Mouse (Mus musculus) midbrain, embryonic 16.5 days (tissue): ENCODE measurements around the gene Cps1. TPM values are rescaled to one million over a fixed set of nuclear protein-coding genes. Genes with fewer than 3 reads are reported as not detected.

Source experiments
- ATAC-seq: fragments of 200-750 bp; cut with Nextera tagmentation; 2 replicates; pipeline ENCODE4 v1.8.0; 2017; ENCODE audit warnings: moderate TSS enrichment
- H3K27ac ChIP-seq: fragments of 300-500 bp; sonication (generic); 2 replicates; pipeline ENCODE4 v1.5.1; 2014; ENCODE audit warnings: mild to moderate bottlenecking, low read length, mixed read lengths
- H3K27me3 ChIP-seq: fragments of 300-500 bp; sonication (generic); 2 replicates; pipeline ENCODE4 v1.6.1; 2014; ENCODE audit warnings: low read depth, low read length, mixed read lengths; ENCODE audit not compliant: control insufficient read depth, insufficient read depth
- H3K36me3 ChIP-seq: fragments of 300-500 bp; sonication (generic); 2 replicates; pipeline ENCODE4 v1.6.1; 2014; ENCODE audit warnings: mild to moderate bottlenecking, low read length, moderate library complexity, mixed read lengths; ENCODE audit not compliant: control insufficient read depth, insufficient read depth
- H3K4me1 ChIP-seq: fragments of 300-500 bp; sonication (generic); 2 replicates; pipeline ENCODE4 v1.6.1; 2014; ENCODE audit warnings: mild to moderate bottlenecking, low read length, mixed read lengths; ENCODE audit not compliant: control insufficient read depth, insufficient read depth
- H3K4me2 ChIP-seq: fragments of 300-500 bp; sonication (generic); 2 replicates; pipeline ENCODE4 v1.6.1; 2014; ENCODE audit warnings: mild to moderate bottlenecking, low read length, mixed read lengths
- H3K4me3 ChIP-seq: fragments of 300-500 bp; sonication (generic); 2 replicates; pipeline ENCODE4 v1.5.1; 2014; ENCODE audit warnings: low read depth, mild to moderate bottlenecking, low read length, moderate library complexity, mixed read lengths
- H3K9ac ChIP-seq: fragments of 300-500 bp; sonication (generic); 2 replicates; pipeline ENCODE4 v1.6.1; 2014; ENCODE audit warnings: low read depth, low read length, mixed read lengths
- H3K9me3 ChIP-seq: fragments of 300-500 bp; sonication (generic); replicated peaks from 2 replicates; pipeline ENCODE4 v1.6.1; 2014; ENCODE audit warnings: mild to moderate bottlenecking, low read length, mixed read lengths; ENCODE audit not compliant: control insufficient read depth, poor library complexity, severe bottlenecking
- WGBS: fragments of 180-500 bp; shearing (Covaris S2); extraction: QIAGEN DNeasy Blood & Tissue Kit; methylation state at CpG from one replicate; pipeline ENCODE4 v1.1.7; 2014; 5-methylcytosine and 5-hydroxymethylcytosine counted together
- polyA plus RNA-seq: library from polyadenylated mRNA; unstranded; fragments of >200 nt; fragmentation: Nextera tagmentation; extraction: Ambion mirVana; gene quantifications from 2 replicates; pipeline ENCODE4 v1.2.1, GENCODE M21; 2015

The Cps1 gene
- polyA plus RNA-seq, 1 experiment from 2014 or later, result 0.24 TPM

DNA sequence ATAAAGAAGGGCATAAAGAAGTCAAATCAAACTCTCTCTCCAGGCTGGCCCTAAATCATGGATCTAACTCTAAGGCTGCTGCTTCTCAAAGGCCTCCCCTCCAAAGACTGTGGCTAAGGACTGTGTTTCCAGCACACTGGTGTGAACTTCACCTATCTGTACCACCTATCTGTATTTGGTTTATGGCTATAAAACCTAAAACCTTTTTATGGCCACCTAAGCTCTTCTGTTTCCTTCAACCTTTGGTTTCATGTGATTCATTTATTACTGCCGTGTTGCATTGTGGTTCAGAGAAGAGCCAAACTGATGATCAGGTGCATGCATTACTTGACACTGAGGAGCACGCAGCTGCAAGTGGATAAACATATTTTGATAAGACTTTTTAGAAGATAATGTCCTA lies 74.5 kb downstream of the Cps1 start:
- no peaks in the 10 kb centered on the region for H3K27me3 ChIP-seq
- no peak for ATAC-seq
- H3K4me2 ChIP-seq, result no peak overlapping the region
- H3K27ac ChIP-seq, result no peak overlapping the region
- H3K9me3 ChIP-seq, result no peaks in the 10 kb centered on the region
- H3K4me3 ChIP-seq, result no peak overlapping the region
- H3K4me1 ChIP-seq, result no peaks in the 10 kb centered on the region
- H3K36me3 ChIP-seq, result no peaks in the 10 kb centered on the region
- H3K9ac ChIP-seq, result no peak overlapping the region
- WGBS, result 95% methylated on average over 2 of the region's 2 CpGs

DNA sequence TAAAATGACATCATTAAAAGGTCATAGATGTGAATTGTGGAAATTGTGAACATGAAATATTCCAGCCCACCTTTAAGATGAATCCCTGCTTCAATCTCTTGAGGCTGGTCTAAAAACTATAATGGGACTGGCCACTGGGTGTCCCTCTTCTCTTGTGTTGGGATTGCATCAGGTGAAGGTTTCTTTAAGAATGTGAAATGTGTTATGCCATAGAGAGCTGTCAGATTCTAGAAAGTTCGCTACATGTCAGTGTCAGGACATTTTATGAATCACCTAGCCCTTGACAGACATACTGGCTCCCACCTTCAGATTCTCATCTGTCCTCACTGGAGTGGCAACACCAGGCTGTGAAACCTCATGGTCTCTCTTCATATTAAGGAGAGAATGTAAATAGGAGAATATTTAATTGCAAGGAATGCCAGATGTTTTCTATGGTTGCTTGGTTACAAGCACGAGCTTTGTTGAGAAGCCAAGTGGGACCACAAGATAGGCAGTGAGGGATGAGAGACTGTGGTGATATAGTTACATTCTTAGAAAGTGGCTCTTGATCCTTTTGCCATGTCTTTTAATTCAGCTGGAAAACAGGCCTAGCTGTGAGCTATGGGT lies 95.6 kb downstream of the Cps1 start:
- Histone ChIP-seq H3K27ac (no peak overlapping the region), H3K9me3 (no peaks in the 10 kb centered on the region), H3K36me3 (no peaks in the 10 kb centered on the region), H3K9ac (no peak overlapping the region), H3K4me1 (no peaks in the 10 kb centered on the region; the same call in 1 of the 2 replicates), H3K4me3 (no peak overlapping the region), H3K4me2 (no peak overlapping the region), H3K27me3 (no peaks in the 10 kb centered on the region)
- no peak for ATAC-seq
- 24% methylated on average over 2 of the region's 2 CpGs for WGBS

DNA sequence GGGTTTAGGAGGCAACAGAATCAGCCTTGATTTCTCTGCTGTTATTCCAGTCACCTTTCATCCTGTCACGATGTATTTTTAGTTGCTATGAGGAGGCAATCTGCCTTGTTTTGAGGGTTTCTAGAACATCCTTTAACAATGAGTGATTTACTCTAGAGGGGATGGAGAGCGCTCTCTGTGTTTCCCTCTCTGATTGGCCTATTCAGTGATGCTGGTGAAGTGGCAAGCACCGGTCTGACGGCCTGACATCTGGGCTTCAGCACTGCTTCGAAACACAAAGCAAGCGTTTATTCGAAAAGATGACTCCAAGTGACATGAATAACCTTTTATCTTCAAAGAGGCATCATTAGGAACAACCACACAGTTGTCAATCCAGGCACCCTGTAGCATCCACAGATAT lies 100.8 kb downstream of the Cps1 start:
- no peaks in the 10 kb centered on the region for H3K27me3 ChIP-seq
- H3K9me3 ChIP-seq, result no peaks in the 10 kb centered on the region
- H3K27ac ChIP-seq, result no peak overlapping the region
- ATAC-seq, result no peak
- H3K4me1 ChIP-seq, result no peaks in the 10 kb centered on the region; the same call in 1 of the 2 replicates
- 58% methylated on average over 7 of the region's 7 CpGs for WGBS
- no peak overlapping the region for H3K4me3 ChIP-seq
- H3K4me2 ChIP-seq, result no peak overlapping the region
- H3K36me3 ChIP-seq, result no peaks in the 10 kb centered on the region
- no peak overlapping the region for H3K9ac ChIP-seq

DNA sequence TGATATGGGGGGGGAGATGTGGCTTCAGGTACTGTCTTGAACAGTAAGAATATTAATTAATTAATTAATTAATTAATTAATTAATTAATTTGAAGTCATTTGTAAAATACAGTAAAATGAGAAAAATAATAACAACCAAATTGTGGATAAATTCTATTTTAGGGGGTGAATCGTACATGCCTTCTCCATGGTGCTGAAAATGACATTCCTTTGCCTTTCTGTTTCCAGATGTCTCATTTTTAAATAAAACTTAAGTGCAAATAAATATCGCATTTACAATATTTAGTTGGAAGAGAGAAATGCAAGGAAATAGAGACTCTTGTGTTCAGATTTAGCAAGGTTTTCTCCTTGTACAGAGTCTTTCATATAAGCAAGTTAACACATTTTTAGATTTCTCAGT lies 112.0 kb downstream of the Cps1 start:
- H3K4me3 ChIP-seq, result no peak overlapping the region
- no peak overlapping the region for H3K4me2 ChIP-seq
- H3K27me3 ChIP-seq, result no peaks in the 10 kb centered on the region
- H3K9me3 ChIP-seq, result no peaks in the 10 kb centered on the region
- no peak overlapping the region for H3K27ac ChIP-seq
- no peak overlapping the region for H3K9ac ChIP-seq
- WGBS, result 90% methylated on average over 2 of the region's 2 CpGs
- H3K36me3 ChIP-seq, result no peaks in the 10 kb centered on the region
- H3K4me1 ChIP-seq, result no peaks in the 10 kb centered on the region
- ATAC-seq, result no peak

DNA sequence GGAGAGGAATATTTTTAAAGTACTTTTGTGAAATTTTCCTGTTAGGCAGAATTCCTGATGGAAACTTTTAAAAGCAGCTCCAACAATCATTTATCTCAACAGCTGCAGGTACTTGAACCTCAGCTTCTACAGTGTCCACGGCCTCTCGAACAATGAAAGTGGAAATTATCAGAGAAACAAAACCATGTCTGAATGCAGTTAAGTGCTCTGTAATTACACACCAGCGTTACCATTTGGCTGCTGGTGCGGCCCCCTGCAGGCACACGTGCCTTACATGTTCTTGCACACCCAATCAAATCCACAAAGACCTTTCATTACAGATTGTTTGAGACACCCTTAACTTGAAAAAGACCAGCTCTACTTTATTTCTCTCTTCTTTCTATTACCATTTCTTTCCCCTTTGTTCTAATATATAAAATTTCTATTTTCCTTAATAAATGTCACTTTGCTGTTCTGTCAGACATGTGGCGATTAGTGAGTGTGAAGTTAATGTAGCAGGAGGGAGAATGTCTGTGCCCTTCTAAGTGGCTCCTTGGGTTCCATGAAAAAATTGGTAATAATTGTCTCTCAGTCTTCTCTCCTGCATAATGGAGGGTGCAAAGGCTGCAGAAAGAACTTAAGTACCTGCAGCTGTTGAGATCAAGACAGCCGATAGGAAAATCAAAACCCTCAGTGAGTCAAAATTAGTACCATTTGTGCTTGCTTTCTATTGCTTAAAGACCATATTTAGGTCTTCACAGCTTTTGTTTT lies 112.8 kb downstream of the Cps1 start:
- H3K4me3 ChIP-seq, result no peak overlapping the region
- 62% methylated on average over 7 of the region's 7 CpGs for WGBS
- no peak overlapping the region for H3K9ac ChIP-seq
- no peaks in the 10 kb centered on the region for H3K4me1 ChIP-seq
- H3K27me3 ChIP-seq, result no peaks in the 10 kb centered on the region
- ATAC-seq, result no peak
- H3K9me3 ChIP-seq, result no peaks in the 10 kb centered on the region
- H3K4me2 ChIP-seq, result no peak overlapping the region
- no peak overlapping the region for H3K27ac ChIP-seq
- no peaks in the 10 kb centered on the region for H3K36me3 ChIP-seq

DNA sequence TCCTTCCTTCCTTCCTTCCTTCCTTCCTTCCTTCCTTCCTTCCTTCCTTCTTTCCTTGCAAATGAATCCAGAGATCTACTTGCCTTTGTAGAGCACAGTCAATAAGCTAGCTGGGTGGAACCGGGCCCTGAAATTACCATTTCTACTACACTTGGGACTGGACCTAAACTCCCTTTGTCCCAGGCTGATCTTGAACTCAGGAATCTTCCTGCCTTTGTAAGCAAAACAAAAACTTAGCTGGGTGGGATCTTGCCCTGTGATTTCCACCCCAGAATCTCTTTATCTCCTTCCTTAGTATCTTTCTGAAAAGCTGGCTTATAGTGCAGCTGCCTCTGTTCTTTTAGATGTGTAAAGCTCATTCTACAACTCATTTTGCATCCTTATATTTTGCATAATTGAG lies 115.6 kb downstream of the Cps1 start:
- H3K9ac ChIP-seq, result no peak overlapping the region
- no peaks in the 10 kb centered on the region for H3K27me3 ChIP-seq
- no peak overlapping the region for H3K4me2 ChIP-seq
- ATAC-seq, result no peak
- H3K4me1 ChIP-seq, result no peaks in the 10 kb centered on the region
- no peak overlapping the region for H3K4me3 ChIP-seq
- no peaks in the 10 kb centered on the region for H3K9me3 ChIP-seq
- no peak overlapping the region for H3K27ac ChIP-seq
- no peaks in the 10 kb centered on the region for H3K36me3 ChIP-seq
- 87% methylated on average over 1 of the region's 1 CpGs for WGBS

DNA sequence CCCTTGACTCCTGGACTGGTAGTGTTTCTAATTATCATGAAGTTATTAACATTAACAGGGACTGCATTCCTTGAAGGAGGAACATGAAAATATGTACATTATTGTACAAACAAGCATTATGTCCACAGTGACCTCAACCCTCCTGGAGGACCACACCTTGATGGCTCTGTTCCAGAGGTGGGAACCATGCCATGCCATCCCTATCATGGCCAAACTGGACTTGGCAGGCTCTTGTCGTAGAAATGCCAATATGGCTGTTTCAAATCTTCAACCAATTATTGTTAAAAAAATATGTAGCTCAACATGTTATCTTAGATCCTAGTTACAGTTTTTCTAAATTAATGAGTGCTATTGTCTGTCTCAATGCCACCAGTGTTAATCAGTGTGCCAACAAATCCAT lies 116.1 kb downstream of the Cps1 start:
- 94% methylated on average over 1 of the region's 1 CpGs for WGBS
- Histone ChIP-seq H3K36me3 (no peaks in the 10 kb centered on the region), H3K9ac (no peak overlapping the region), H3K4me1 (no peaks in the 10 kb centered on the region), H3K9me3 (no peaks in the 10 kb centered on the region), H3K4me2 (no peak overlapping the region), H3K4me3 (no peak overlapping the region), H3K27me3 (no peaks in the 10 kb centered on the region), H3K27ac (no peak overlapping the region)
- ATAC-seq, result no peak

DNA sequence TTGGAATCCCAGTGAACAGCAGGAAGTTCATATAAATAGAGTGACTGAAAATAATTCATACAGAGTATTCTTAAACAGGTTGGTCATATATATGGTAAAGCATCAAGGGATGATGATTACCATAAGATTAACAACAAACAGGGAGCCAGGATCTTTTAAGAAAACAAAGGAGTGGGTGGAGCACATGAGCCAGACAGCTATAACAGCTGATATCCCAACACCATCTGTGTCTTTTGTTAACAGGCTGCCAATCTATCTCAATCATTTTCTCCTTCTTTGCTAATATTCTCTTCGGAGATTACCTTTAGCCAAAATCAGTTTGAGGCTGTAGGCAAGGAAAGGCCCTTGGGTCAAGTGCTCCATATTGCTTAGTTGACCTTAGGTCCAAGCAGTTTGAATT lies 142.4 kb downstream of the Cps1 start:
- H3K4me2 ChIP-seq, result no peak overlapping the region
- no peaks in the 10 kb centered on the region for H3K36me3 ChIP-seq
- no peaks in the 10 kb centered on the region for H3K4me1 ChIP-seq
- H3K9me3 ChIP-seq, result no peaks in the 10 kb centered on the region
- H3K4me3 ChIP-seq, result no peak overlapping the region
- WGBS, result 53% methylated on average over 1 of the region's 1 CpGs
- H3K9ac ChIP-seq, result no peak overlapping the region
- no peaks in the 10 kb centered on the region for H3K27me3 ChIP-seq
- no peak overlapping the region for H3K27ac ChIP-seq
- no peak for ATAC-seq

DNA sequence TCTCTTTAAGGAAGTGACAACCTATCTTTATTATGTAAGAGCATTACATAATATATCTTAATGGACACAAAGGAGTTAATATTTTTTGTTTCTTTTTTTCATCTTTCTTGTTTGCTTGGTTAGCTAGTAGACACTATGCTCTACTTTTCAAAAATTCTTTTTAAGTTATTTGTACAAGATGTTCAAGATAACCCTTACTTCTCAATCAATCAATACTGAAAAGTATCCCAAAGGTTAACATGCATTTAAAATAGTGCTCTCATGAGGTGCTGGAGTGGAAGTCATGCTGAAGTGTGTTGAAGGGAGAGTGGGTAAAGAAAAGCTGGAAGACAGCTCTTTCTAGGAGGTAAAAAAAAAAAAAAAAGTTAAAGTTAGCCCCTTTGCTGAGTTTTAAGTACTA lies 145.1 kb downstream of the Cps1 start:
- no peak overlapping the region for H3K4me2 ChIP-seq
- no peak overlapping the region for H3K4me3 ChIP-seq
- H3K9ac ChIP-seq, result no peak overlapping the region
- H3K27me3 ChIP-seq, result no peaks in the 10 kb centered on the region
- no peaks in the 10 kb centered on the region for H3K36me3 ChIP-seq
- ATAC-seq, result no peak
- H3K27ac ChIP-seq, result no peak overlapping the region
- no peaks in the 10 kb centered on the region for H3K9me3 ChIP-seq
- no peaks in the 10 kb centered on the region for H3K4me1 ChIP-seq
